Mouse (Mus musculus): ENCODE data around the gene Nmt1. TPM values are rescaled to one million over a fixed set of nuclear protein-coding genes. Genes with fewer than 3 reads are reported as not detected.

The Nmt1 gene
- total and polyA plus RNA-seq, 2 experiments from 2014 or later: 39.8 to 71.5 TPM

DNA sequence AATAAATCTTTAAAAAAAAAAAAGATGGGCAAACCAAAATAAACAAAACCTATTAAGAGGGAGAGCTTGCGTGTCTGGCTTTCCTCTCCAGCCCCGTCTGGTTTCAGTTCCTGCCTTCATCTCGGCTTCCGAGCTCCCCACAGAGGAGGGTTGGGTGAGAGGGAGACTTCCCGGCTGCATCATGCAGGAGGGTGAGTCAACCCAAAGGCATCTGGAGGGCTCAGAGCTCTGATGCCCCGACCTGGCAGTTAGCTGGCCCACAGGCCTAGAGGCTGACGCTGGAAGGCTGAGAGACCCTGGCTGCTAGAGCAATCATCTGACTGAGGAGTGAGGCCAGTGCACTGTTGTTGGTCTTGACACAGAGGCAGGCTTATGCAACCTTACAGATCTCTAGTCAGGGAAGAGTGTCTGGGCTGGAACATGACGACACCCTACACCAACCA, 23.3 kb downstream of the Nmt1 start:
- DNase-seq (ENCODE audit: low spot score) (no peak), ATAC-seq (no peak)
- H3K4me2 ChIP-seq (ENCODE audit: low read depth, low read length): no peak overlapping the region
- no peaks in the 10 kb centered on the region for H3K4me1 ChIP-seq (ENCODE audit: insufficient read depth, low read length)
- WGBS: 78% methylated on average over 8 of the region's 8 CpGs
- H3K27ac ChIP-seq: peak overlapping the region; percentile 26; the same call in 1 of the 2 replicates
- no peak overlapping the region for H3K9ac ChIP-seq (replicated peaks; ENCODE audit: low read length)
- H3K4me3 ChIP-seq (ENCODE audit: low read length): no peak overlapping the region
- peaks cover 43% of the 10 kb centered on the region for H3K36me3 ChIP-seq (ENCODE audit: insufficient read depth, low read length)
- H3K9me3 ChIP-seq (ENCODE audit: low read length): no peaks in the 10 kb centered on the region
- TF ChIP-seq CTCF (IDR thresholded peaks at IDR 0.05; ENCODE audit: low read depth): no peak
- no peaks in the 10 kb centered on the region for H3K27me3 ChIP-seq (ENCODE audit: insufficient read depth, low read length)

GRCm38 (mm10) chr11:103052078-103052477, 24.1 kb downstream of the Nmt1 start:
- WGBS: 94% methylated on average over 6 of the region's 6 CpGs
- peaks cover 45% of the 10 kb centered on the region for H3K36me3 ChIP-seq (ENCODE audit: insufficient read depth, low read length)

GRCm38 (mm10) chr11:103053191-103054076, 25.4 kb downstream of the Nmt1 start:
- peaks cover 54% of the 10 kb centered on the region for H3K36me3 ChIP-seq (ENCODE audit: insufficient read depth, low read length)
- H3K9ac ChIP-seq (replicated peaks; ENCODE audit: low read length): no peak overlapping the region
- WGBS: 91% methylated on average over 18 of the region's 18 CpGs
- DNase-seq (ENCODE audit: low spot score) (no peak), ATAC-seq (no peak)
- H3K27ac ChIP-seq: no peak overlapping the region
- TF ChIP-seq CTCF (IDR thresholded peaks at IDR 0.05; ENCODE audit: low read depth): no peak
- H3K27me3 ChIP-seq (ENCODE audit: insufficient read depth, low read length): no peaks in the 10 kb centered on the region
- H3K4me1 ChIP-seq (ENCODE audit: insufficient read depth, low read length): no peaks in the 10 kb centered on the region
- H3K4me2 ChIP-seq (ENCODE audit: low read depth, low read length): no peak overlapping the region
- H3K4me3 ChIP-seq (ENCODE audit: low read length): no peak overlapping the region
- H3K9me3 ChIP-seq (ENCODE audit: low read length): no peaks in the 10 kb centered on the region

More at GRCm38 (mm10) chr11:103052078-103052477, 24.1 kb downstream of the Nmt1 start:
- no peak overlapping the region for H3K4me3 ChIP-seq (ENCODE audit: low read length)
- H3K27ac ChIP-seq: peak overlapping the region; percentile 26; the same call in 1 of the 2 replicates
- DNase-seq (ENCODE audit: low spot score) (no peak), ATAC-seq (no peak)
- H3K9me3 ChIP-seq (ENCODE audit: low read length): no peaks in the 10 kb centered on the region
- no peaks in the 10 kb centered on the region for H3K4me1 ChIP-seq (ENCODE audit: insufficient read depth, low read length)
- TF ChIP-seq CTCF (IDR thresholded peaks at IDR 0.05; ENCODE audit: low read depth): no peak
- no peak overlapping the region for H3K4me2 ChIP-seq (ENCODE audit: low read depth, low read length)
- no peak overlapping the region for H3K9ac ChIP-seq (replicated peaks; ENCODE audit: low read length)
- H3K27me3 ChIP-seq (ENCODE audit: insufficient read depth, low read length): no peaks in the 10 kb centered on the region

- H3K4me2 ChIP-seq (ENCODE audit: low read depth, low read length): no peak overlapping the region
- no peak overlapping the region for H3K9ac ChIP-seq (replicated peaks; ENCODE audit: low read length)
- no peaks in the 10 kb centered on the region for H3K9me3 ChIP-seq (ENCODE audit: low read length)
- TF ChIP-seq CTCF (IDR thresholded peaks at IDR 0.05; ENCODE audit: low read depth): peak; percentile 89
- no peaks in the 10 kb centered on the region for H3K4me1 ChIP-seq (ENCODE audit: insufficient read depth, low read length)
- ATAC-seq (no peak), DNase-seq (ENCODE audit: low spot score) (peak; percentile 91)
- WGBS: 45% methylated on average over 6 of the region's 6 CpGs
- H3K36me3 ChIP-seq (ENCODE audit: insufficient read depth, low read length): peaks cover 63% of the 10 kb centered on the region
- no peaks in the 10 kb centered on the region for H3K27me3 ChIP-seq (ENCODE audit: insufficient read depth, low read length)
- no peak overlapping the region for H3K4me3 ChIP-seq (ENCODE audit: low read length)
- H3K27ac ChIP-seq: no peak overlapping the region
Measured at GRCm38 (mm10) chr11:103054798-103055197, 26.8 kb downstream of the Nmt1 start.

DNA sequence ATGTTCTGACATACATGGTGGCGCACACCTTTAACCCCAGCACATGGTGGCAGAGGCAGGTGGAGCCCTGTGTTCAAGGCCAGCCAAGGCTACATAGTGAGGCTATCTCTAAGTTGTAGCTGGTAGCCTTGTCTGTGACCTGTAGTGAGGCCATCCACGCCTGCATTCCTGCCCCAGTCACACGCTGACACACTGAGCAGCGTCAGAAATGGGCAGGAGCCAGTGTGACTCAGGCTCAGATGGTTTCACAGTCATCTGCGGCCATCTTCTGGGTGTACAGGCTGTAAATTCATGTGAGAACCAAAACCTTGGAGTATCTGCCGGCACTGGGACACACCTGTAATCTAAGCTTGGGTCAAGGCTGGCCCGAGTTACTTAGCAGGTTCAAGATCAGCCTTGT, 28.6 kb downstream of the Nmt1 start:
- H3K36me3 ChIP-seq (ENCODE audit: insufficient read depth, low read length): peaks cover 57% of the 10 kb centered on the region
- WGBS: 99% methylated on average over 7 of the region's 7 CpGs

GRCm38 (mm10) chr11:103058499-103059085, 30.6 kb downstream of the Nmt1 start:
- no peak overlapping the region for H3K4me3 ChIP-seq (ENCODE audit: low read length)
- no peaks in the 10 kb centered on the region for H3K4me1 ChIP-seq (ENCODE audit: insufficient read depth, low read length)
- no peak overlapping the region for H3K9ac ChIP-seq (replicated peaks; ENCODE audit: low read length)
- no peak for DNase-seq (ENCODE audit: low spot score)
- H3K27ac ChIP-seq: no peak overlapping the region
- no peak for ATAC-seq
- H3K27me3 ChIP-seq (ENCODE audit: insufficient read depth, low read length): no peaks in the 10 kb centered on the region
- H3K4me2 ChIP-seq (ENCODE audit: low read depth, low read length): no peak overlapping the region
- TF ChIP-seq CTCF (IDR thresholded peaks at IDR 0.05; ENCODE audit: low read depth): no peak
- 75% methylated on average over 3 of the region's 3 CpGs for WGBS
- no peaks in the 10 kb centered on the region for H3K9me3 ChIP-seq (ENCODE audit: low read length)
- peaks cover 60% of the 10 kb centered on the region for H3K36me3 ChIP-seq (ENCODE audit: insufficient read depth, low read length)

More for the DNA sequence above, 28.6 kb downstream of the Nmt1 start:
- no peak overlapping the region for H3K27ac ChIP-seq
- H3K27me3 ChIP-seq (ENCODE audit: insufficient read depth, low read length): no peaks in the 10 kb centered on the region
- no peak for TF ChIP-seq CTCF (IDR thresholded peaks at IDR 0.05; ENCODE audit: low read depth)
- no peak for DNase-seq (ENCODE audit: low spot score)
- no peak for ATAC-seq
- no peak overlapping the region for H3K4me3 ChIP-seq (ENCODE audit: low read length)
- no peaks in the 10 kb centered on the region for H3K9me3 ChIP-seq (ENCODE audit: low read length)
- no peak overlapping the region for H3K4me2 ChIP-seq (ENCODE audit: low read depth, low read length)
- H3K9ac ChIP-seq (replicated peaks; ENCODE audit: low read length): no peak overlapping the region
- H3K4me1 ChIP-seq (ENCODE audit: insufficient read depth, low read length): no peaks in the 10 kb centered on the region
